In the genomic region with DNA sequence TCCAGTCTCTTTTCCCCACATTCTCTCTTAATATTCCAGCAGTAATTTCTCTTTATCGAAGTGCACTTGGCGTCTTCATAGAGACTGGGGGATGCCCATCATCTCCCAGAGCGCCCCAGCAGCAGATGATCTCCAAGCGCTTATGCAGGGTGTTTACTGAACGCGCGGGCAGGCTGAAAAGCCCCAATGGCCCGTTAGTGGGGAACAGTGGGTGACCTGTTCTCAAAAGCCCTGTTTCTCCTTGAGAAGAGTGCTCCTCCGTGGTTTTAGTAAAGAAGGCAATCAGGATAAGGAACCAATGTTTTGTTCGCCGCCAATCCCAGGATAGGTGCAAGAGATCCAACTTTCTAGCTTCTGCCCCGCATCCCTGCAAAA, we compare ENCODE assay signal across 7 mouse cellular contexts. TPM values are rescaled to one million over a fixed set of nuclear protein-coding genes. Genes with fewer than 3 reads are reported as not detected.
DNase-seq lines count a peak whose midpoint lies in the region; ATAC-seq and TF ChIP-seq lines count a peak whose summit lies in the region.

No protein-coding gene starts in this region.

- DNase-seq in lung, embryonic 14.5 days = peak; percentile 2
- no peak for DNase-seq in lung, postnatal 10 days
- DNase-seq in forebrain, embryonic 14.5 days (ENCODE audit: low spot score) = peak; percentile 24
- DNase-seq in left cerebral cortex, postnatal 25 days (ENCODE audit: low spot score in 2 of 2) = peak; percentile 14 to 16
- DNase-seq in right cerebral cortex, postnatal 25 days = peak; percentile 15
- DNase-seq in spleen, postnatal 36 days (ENCODE audit: low spot score in 2 of 2) = no peak
- DNase-seq in ovary, adult 18-20 months (ENCODE audit: low spot score) = no peak

- H3K9ac ChIP-seq in lung, embryonic 14.5 days = no peak overlapping the region
- peak overlapping the region; percentile 85 for H3K9ac ChIP-seq in forebrain, embryonic 14.5 days (ENCODE audit: low read length)

- H3K27ac ChIP-seq in lung, embryonic 14.5 days (ENCODE audit: low read depth) = no peak overlapping the region
- no peak overlapping the region for H3K27ac ChIP-seq in forebrain, embryonic 14.5 days (ENCODE audit: low read depth, low read length)

- ATAC-seq in lung, embryonic 14.5 days (ENCODE audit: insufficient read depth) = no peak
- ATAC-seq in forebrain, embryonic 14.5 days = no peak

- H3K4me2 ChIP-seq in lung, embryonic 14.5 days = peak overlapping the region; percentile 91
- H3K4me2 ChIP-seq in forebrain, embryonic 14.5 days (ENCODE audit: low read length) = peak overlapping the region; percentile 90

- intact Hi-C loops in left cerebral cortex, postnatal 25 days (cut with DNase I) = loop anchor here (2.0 kb wide), 1 partner anchor 601 kb away; no protein-coding TSS in a partner anchor

- TF ChIP-seq CTCF in lung, embryonic 14.5 days (IDR thresholded peaks at IDR 0.05; ENCODE audit: low read depth) = no peak

- no peaks in the 10 kb centered on the region for H3K9me3 ChIP-seq in lung, embryonic 14.5 days (ENCODE audit: low read depth, low read length)
- H3K9me3 ChIP-seq in forebrain, embryonic 14.5 days (replicated peaks; ENCODE audit: control insufficient read depth, low read length) = no peaks in the 10 kb centered on the region

- H3K4me1 ChIP-seq in lung, embryonic 14.5 days (ENCODE audit: insufficient read depth) = no peaks in the 10 kb centered on the region
- peaks cover 5% of the 10 kb centered on the region; the same call in 1 of the 2 replicates for H3K4me1 ChIP-seq in forebrain, embryonic 14.5 days (ENCODE audit: control insufficient read depth, insufficient read depth, low read length)

- H3K36me3 ChIP-seq in lung, embryonic 14.5 days (ENCODE audit: insufficient read depth) = no peaks in the 10 kb centered on the region
- no peaks in the 10 kb centered on the region for H3K36me3 ChIP-seq in forebrain, embryonic 14.5 days (ENCODE audit: control insufficient read depth, insufficient read depth, low read length)

- H3K4me3 ChIP-seq in lung, embryonic 14.5 days (ENCODE audit: low read depth, low read length) = peak overlapping the region; percentile 60
- H3K4me3 ChIP-seq in forebrain, embryonic 14.5 days (ENCODE audit: low read depth, low read length) = peak overlapping the region; percentile 69

- peaks cover 30% of the 10 kb centered on the region for H3K27me3 ChIP-seq in lung, embryonic 14.5 days (ENCODE audit: insufficient read depth, low read length)
- no peaks in the 10 kb centered on the region for H3K27me3 ChIP-seq in forebrain, embryonic 14.5 days (replicated peaks; ENCODE audit: control insufficient read depth, insufficient read depth, low read length)

- WGBS in lung, embryonic 14.5 days = 11% methylated on average over 12 of the region's 12 CpGs
- WGBS in forebrain, embryonic 14.5 days = 10% methylated on average over 12 of the region's 12 CpGs

RNA-seq across cellular contexts. Expression of a gene that starts 0.9 kb away (rescaled TPM):
- polyA plus RNA-seq in lung, embryonic 14.5 days (2014; fragmentation: Nextera tagmentation; extraction: Ambion mirVana) = 2.5 and 2.7 TPM in 2 replicates
- polyA plus RNA-seq in forebrain, embryonic 14.5 days (2014; fragmentation: Nextera tagmentation; extraction: Ambion mirVana) = 0.91 and 2.1 TPM in 2 replicates
- total RNA-seq in left cerebral cortex, postnatal 25 days (2021) = 10 to 100 TPM; 11.7 to 17.4 TPM

Comparison
In these comparisons a context has a peak if more than half of its experiments do, and no peak if none do; other contexts are left out.
1. DNase-seq: peak in lung, embryonic 14.5 days (single experiment), forebrain, embryonic 14.5 days (single experiment), left cerebral cortex, postnatal 25 days (2 of 2) and right cerebral cortex, postnatal 25 days (single experiment); none in lung, postnatal 10 days (single experiment), spleen, postnatal 36 days (0 of 2) and ovary, adult 18-20 months (single experiment).